Mouse (Mus musculus): Measurements from ENCODE around the gene Arhgap18. TPM values are rescaled to one million over a fixed set of nuclear protein-coding genes. Genes with fewer than 3 reads are reported as not detected.

Gene Arhgap18
- polyA plus RNA-seq, 1 experiment from 2014 or later = 19.6 TPM

DNA sequence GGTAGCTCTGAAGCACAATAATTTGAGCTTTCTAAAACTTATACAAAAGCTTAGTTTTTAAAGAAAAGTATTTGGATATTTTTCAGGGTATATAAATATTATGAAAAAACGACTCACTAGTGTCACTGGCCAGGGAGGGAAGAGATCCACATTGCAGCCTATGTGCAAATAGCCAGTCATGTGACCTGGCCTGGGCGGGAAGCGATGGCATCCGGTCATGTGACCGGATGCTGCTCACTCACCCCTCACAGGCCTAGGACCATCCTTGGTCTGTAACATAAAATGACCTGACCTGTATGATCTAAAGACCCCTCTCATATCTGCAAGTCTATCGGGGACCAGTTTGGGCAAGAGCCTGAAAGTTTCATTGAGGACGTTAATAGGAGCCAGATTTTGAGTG is 56.8 kb downstream of the Arhgap18 start:
- ATAC-seq (ENCODE audit: insufficient number of reproducible peaks, low FRiP score, low TSS enrichment, low read depth) = no peak
- Histone ChIP-seq H3K27ac (replicated peaks; ENCODE audit: low read depth, low read length) (no peak overlapping the region), H3K9ac (ENCODE audit: low read length) (no peak overlapping the region), H3K4me1 (ENCODE audit: control insufficient read depth, insufficient read depth, low read length) (no peaks in the 10 kb centered on the region), H3K9me3 (ENCODE audit: control insufficient read depth, low read length) (no peaks in the 10 kb centered on the region), H3K27me3 (ENCODE audit: control insufficient read depth, insufficient read depth, low read length) (no peaks in the 10 kb centered on the region), H3K4me3 (ENCODE audit: low read depth, low read length) (no peak overlapping the region), H3K4me2 (ENCODE audit: low read depth, severe bottlenecking) (no peak overlapping the region), H3K36me3 (ENCODE audit: control insufficient read depth, insufficient read depth, low read length) (no peaks in the 10 kb centered on the region)
- 88% methylated on average over 7 of the region's 7 CpGs for WGBS
- no peak for DNase-seq (ENCODE audit: low spot score)

DNA sequence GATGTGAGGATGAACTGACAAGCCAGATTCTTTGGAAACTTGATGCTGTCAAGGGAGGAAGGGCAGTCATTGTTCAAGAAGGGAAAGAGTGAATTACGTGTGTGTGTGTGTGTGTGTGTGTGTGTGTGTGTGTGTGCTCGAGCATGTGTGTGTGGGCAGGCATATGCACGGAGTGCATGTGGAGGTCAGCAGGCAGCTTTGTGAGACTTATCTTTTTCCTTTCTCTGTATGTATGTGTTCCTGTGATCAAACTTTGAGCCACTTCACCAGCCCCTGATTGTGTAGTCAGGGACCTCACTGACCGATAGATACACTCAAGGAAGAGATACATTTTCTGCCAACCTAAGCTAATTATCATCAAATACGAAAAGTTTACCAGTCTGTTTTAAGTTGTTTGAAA is 57.6 kb downstream of the Arhgap18 start:
- no peak for DNase-seq (ENCODE audit: low spot score)
- no peak overlapping the region for H3K4me3 ChIP-seq (ENCODE audit: low read depth, low read length)
- no peak overlapping the region for H3K4me2 ChIP-seq (ENCODE audit: low read depth, severe bottlenecking)
- H3K9ac ChIP-seq (ENCODE audit: low read length) = no peak overlapping the region
- no peaks in the 10 kb centered on the region for H3K27me3 ChIP-seq (ENCODE audit: control insufficient read depth, insufficient read depth, low read length)
- no peaks in the 10 kb centered on the region for H3K9me3 ChIP-seq (ENCODE audit: control insufficient read depth, low read length)
- no peak for ATAC-seq (ENCODE audit: insufficient number of reproducible peaks, low FRiP score, low TSS enrichment, low read depth)
- no peaks in the 10 kb centered on the region for H3K4me1 ChIP-seq (ENCODE audit: control insufficient read depth, insufficient read depth, low read length)
- H3K36me3 ChIP-seq (ENCODE audit: control insufficient read depth, insufficient read depth, low read length) = no peaks in the 10 kb centered on the region
- H3K27ac ChIP-seq (replicated peaks; ENCODE audit: low read depth, low read length) = no peak overlapping the region
- WGBS = 82% methylated on average over 5 of the region's 5 CpGs

DNA sequence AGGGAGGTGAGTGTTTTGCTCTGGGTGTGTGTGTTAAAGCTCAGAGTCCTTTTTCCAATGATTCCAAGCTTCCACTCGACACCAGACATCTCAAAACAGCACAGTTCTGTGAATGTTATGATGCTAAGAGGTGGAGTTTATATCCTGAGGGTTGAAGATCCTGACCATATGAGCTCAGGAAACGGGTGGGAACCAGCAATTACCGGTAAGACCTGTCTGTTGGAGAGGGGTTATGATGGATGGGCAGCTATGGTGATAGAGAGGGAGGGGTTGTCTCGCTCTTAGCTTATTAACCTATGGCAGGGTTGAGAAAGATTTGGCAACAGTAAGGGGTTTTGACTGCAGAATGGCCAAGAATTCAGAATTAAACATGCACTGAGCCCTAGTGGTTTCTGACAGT is 58.1 kb downstream of the Arhgap18 start:
- 69% methylated on average over 4 of the region's 4 CpGs for WGBS

DNA sequence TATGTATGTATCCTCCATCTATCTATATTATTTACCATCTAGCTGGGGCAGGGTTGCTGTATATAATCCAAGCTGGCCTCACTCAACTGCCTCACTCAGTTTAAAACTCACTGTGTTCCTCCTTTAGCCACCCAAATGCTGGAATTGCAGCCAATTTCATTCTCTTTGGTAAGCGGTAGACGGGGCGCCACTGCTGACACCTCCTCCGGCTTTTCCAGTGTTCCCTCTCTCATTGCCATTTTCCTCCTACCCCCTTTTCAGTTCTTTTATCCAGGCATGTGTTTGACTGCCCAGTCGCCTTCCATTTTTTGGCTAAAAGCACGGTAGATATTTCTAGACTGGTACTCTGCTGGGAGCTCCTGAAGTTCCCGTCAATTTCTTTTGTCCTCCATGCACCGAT is 62.4 kb downstream of the Arhgap18 start:
- no peak overlapping the region for H3K9ac ChIP-seq (ENCODE audit: low read length)
- H3K4me3 ChIP-seq (ENCODE audit: low read depth, low read length) = no peak overlapping the region
- H3K9me3 ChIP-seq (ENCODE audit: control insufficient read depth, low read length) = no peaks in the 10 kb centered on the region
- ATAC-seq (ENCODE audit: insufficient number of reproducible peaks, low FRiP score, low TSS enrichment, low read depth) = no peak
- no peaks in the 10 kb centered on the region for H3K27me3 ChIP-seq (ENCODE audit: control insufficient read depth, insufficient read depth, low read length)
- H3K36me3 ChIP-seq (ENCODE audit: control insufficient read depth, insufficient read depth, low read length) = no peaks in the 10 kb centered on the region
- H3K4me2 ChIP-seq (ENCODE audit: low read depth, severe bottlenecking) = no peak overlapping the region
- no peaks in the 10 kb centered on the region for H3K4me1 ChIP-seq (ENCODE audit: control insufficient read depth, insufficient read depth, low read length)
- H3K27ac ChIP-seq (replicated peaks; ENCODE audit: low read depth, low read length) = no peak overlapping the region
- DNase-seq (ENCODE audit: low spot score) = no peak
- WGBS = 96% methylated on average over 8 of the region's 8 CpGs

More for the DNA sequence above, 58.1 kb downstream of the Arhgap18 start:
- Histone ChIP-seq H3K36me3 (ENCODE audit: control insufficient read depth, insufficient read depth, low read length) (no peaks in the 10 kb centered on the region), H3K27me3 (ENCODE audit: control insufficient read depth, insufficient read depth, low read length) (no peaks in the 10 kb centered on the region), H3K4me3 (ENCODE audit: low read depth, low read length) (no peak overlapping the region), H3K4me1 (ENCODE audit: control insufficient read depth, insufficient read depth, low read length) (no peaks in the 10 kb centered on the region), H3K4me2 (ENCODE audit: low read depth, severe bottlenecking) (no peak overlapping the region), H3K27ac (replicated peaks; ENCODE audit: low read depth, low read length) (no peak overlapping the region), H3K9me3 (ENCODE audit: control insufficient read depth, low read length) (no peaks in the 10 kb centered on the region), H3K9ac (ENCODE audit: low read length) (no peak overlapping the region)
- no peak for DNase-seq (ENCODE audit: low spot score)
- ATAC-seq (ENCODE audit: insufficient number of reproducible peaks, low FRiP score, low TSS enrichment, low read depth) = no peak

DNA sequence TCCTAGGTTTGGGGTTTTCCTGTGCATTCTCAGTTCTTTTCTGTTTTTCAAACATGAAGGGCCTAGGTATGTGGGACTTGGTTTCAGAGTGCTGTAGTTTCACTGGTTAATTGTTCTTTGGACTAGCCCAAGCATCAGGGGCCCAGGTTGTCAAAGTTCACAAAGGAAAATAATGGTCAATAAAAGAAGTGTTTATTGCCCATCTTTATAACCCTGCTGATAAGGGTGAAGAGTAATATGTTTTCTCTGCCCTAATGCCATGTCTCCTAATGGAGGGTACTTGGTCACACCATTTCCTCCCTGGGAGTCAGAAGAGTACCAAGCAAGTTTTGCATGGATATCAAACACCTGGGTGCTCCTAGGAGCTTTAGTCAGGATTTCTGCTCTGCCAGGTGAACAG is 67.1 kb downstream of the Arhgap18 start:
- no peak for ATAC-seq (ENCODE audit: insufficient number of reproducible peaks, low FRiP score, low TSS enrichment, low read depth)
- Histone ChIP-seq H3K4me1 (ENCODE audit: control insufficient read depth, insufficient read depth, low read length) (no peaks in the 10 kb centered on the region), H3K4me3 (ENCODE audit: low read depth, low read length) (no peak overlapping the region), H3K36me3 (ENCODE audit: control insufficient read depth, insufficient read depth, low read length) (no peaks in the 10 kb centered on the region), H3K27me3 (ENCODE audit: control insufficient read depth, insufficient read depth, low read length) (no peaks in the 10 kb centered on the region), H3K9ac (ENCODE audit: low read length) (no peak overlapping the region), H3K27ac (replicated peaks; ENCODE audit: low read depth, low read length) (no peak overlapping the region), H3K4me2 (ENCODE audit: low read depth, severe bottlenecking) (no peak overlapping the region), H3K9me3 (ENCODE audit: control insufficient read depth, low read length) (no peaks in the 10 kb centered on the region)
- no peak for DNase-seq (ENCODE audit: low spot score)

DNA sequence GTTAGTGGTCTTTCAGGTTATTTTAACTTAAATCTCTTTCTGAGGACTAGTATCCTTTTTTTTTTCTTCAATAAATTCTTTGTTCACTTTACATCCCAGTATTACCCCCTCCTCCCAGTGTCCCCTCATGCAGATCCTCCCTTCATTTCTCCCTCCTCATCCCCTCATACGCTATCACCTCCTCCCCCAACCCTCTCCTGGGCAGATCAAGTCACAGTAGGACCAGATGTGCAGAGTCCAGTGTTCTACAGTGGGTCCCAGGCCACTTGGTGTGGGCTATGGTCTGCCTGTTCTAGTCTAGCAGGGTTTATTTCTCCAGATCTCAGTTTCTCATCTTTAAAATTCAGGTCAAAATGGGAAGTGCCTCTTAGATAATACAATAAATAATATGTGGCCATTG is 67.7 kb downstream of the Arhgap18 start:
- Histone ChIP-seq H3K9me3 (ENCODE audit: control insufficient read depth, low read length) (no peaks in the 10 kb centered on the region), H3K9ac (ENCODE audit: low read length) (no peak overlapping the region), H3K27ac (replicated peaks; ENCODE audit: low read depth, low read length) (no peak overlapping the region), H3K4me2 (ENCODE audit: low read depth, severe bottlenecking) (no peak overlapping the region), H3K36me3 (ENCODE audit: control insufficient read depth, insufficient read depth, low read length) (no peaks in the 10 kb centered on the region), H3K27me3 (ENCODE audit: control insufficient read depth, insufficient read depth, low read length) (no peaks in the 10 kb centered on the region), H3K4me1 (ENCODE audit: control insufficient read depth, insufficient read depth, low read length) (no peaks in the 10 kb centered on the region), H3K4me3 (ENCODE audit: low read depth, low read length) (no peak overlapping the region)
- ATAC-seq (ENCODE audit: insufficient number of reproducible peaks, low FRiP score, low TSS enrichment, low read depth) (no peak), DNase-seq (ENCODE audit: low spot score) (no peak)
- 54% methylated on average over 1 of the region's 1 CpGs for WGBS

DNA sequence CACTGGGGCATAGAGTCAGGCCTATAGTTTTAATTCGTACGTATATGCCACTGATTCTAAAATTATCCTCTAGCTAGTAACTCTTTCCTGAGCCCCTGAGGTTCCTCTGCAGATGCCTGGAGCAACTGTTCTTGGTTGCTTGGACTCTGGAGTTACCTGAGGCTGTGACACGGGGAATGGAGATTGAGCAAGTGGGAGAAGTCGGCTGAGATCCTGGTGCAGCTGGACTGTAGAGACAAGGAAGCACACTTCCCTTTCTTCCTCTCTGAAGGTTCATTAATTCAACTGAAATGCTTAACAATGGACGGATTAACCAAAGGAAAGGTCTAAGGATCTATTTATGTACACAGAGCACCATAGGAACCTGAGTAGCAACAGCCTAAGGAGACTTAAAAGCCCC is 70.8 kb downstream of the Arhgap18 start:
- no peaks in the 10 kb centered on the region for H3K27me3 ChIP-seq (ENCODE audit: control insufficient read depth, insufficient read depth, low read length)
- H3K27ac ChIP-seq (replicated peaks; ENCODE audit: low read depth, low read length) = no peak overlapping the region
- H3K4me3 ChIP-seq (ENCODE audit: low read depth, low read length) = no peak overlapping the region
- WGBS = 72% methylated on average over 5 of the region's 5 CpGs
- no peak overlapping the region for H3K9ac ChIP-seq (ENCODE audit: low read length)
- no peaks in the 10 kb centered on the region for H3K4me1 ChIP-seq (ENCODE audit: control insufficient read depth, insufficient read depth, low read length)
- H3K4me2 ChIP-seq (ENCODE audit: low read depth, severe bottlenecking) = no peak overlapping the region
- H3K9me3 ChIP-seq (ENCODE audit: control insufficient read depth, low read length) = no peaks in the 10 kb centered on the region
- ATAC-seq (ENCODE audit: insufficient number of reproducible peaks, low FRiP score, low TSS enrichment, low read depth) (no peak), DNase-seq (ENCODE audit: low spot score) (no peak)
- no peaks in the 10 kb centered on the region for H3K36me3 ChIP-seq (ENCODE audit: control insufficient read depth, insufficient read depth, low read length)

DNA sequence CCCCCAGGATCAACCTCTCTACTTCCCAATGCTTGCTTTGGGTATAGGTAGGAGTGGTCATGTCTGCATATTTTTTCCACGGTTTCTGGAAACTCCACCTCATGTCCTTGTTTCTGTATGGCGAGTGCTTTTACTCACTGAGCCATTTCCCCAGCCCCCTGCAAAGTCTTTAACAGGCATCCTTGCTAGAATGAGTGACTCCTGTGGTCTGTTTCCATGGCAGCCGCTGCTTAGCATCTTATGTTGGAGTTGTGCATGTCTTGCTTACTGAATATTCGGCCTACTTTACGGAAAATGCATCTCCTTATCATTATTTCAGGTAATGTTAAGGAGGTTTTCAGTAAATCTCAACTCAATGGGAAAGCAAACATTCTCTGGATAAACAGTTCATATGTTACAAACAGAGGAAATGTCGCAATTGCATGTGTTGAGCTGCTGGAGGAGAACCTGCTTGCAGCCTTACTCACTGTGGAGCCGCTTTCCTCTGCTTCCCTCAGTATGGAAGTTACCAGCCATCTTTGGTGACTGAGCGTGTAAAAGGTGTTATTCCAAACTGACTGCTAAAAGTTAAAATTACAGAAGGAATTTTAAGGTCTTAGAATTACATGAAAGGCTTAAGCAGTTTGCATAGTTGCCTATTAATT is 72.1 kb downstream of the Arhgap18 start:
- Histone ChIP-seq H3K27ac (replicated peaks; ENCODE audit: low read depth, low read length) (no peak overlapping the region), H3K4me3 (ENCODE audit: low read depth, low read length) (no peak overlapping the region), H3K9me3 (ENCODE audit: control insufficient read depth, low read length) (no peaks in the 10 kb centered on the region), H3K4me1 (ENCODE audit: control insufficient read depth, insufficient read depth, low read length) (no peaks in the 10 kb centered on the region), H3K9ac (ENCODE audit: low read length) (no peak overlapping the region), H3K36me3 (ENCODE audit: control insufficient read depth, insufficient read depth, low read length) (no peaks in the 10 kb centered on the region), H3K27me3 (ENCODE audit: control insufficient read depth, insufficient read depth, low read length) (no peaks in the 10 kb centered on the region), H3K4me2 (ENCODE audit: low read depth, severe bottlenecking) (no peak overlapping the region)
- WGBS = 81% methylated on average over 8 of the region's 8 CpGs
- ATAC-seq (ENCODE audit: insufficient number of reproducible peaks, low FRiP score, low TSS enrichment, low read depth) = no peak
- no peak for DNase-seq (ENCODE audit: low spot score)

DNA sequence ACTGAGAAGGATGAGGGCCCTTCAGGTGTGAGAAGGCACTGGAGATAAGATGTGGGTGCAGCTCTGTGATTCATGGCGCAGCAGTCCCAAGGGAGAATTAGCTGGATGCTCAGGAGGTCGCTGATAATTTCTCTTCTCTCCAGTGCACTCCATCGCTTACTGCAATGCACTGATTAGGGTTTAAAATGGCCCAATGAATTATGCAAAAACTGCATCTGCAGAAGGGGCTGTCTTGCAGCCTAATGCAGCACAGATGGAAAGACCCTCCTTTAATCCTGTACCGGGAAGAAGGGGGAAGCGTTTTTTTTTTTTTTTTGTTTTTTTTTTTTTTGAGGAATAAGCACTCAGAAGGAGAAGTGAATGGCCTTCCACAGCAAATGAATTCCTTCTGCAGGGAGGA is 74.1 kb downstream of the Arhgap18 start:
- Histone ChIP-seq H3K9ac (ENCODE audit: low read length) (no peak overlapping the region), H3K4me2 (ENCODE audit: low read depth, severe bottlenecking) (no peak overlapping the region), H3K27ac (replicated peaks; ENCODE audit: low read depth, low read length) (no peak overlapping the region), H3K4me1 (ENCODE audit: control insufficient read depth, insufficient read depth, low read length) (no peaks in the 10 kb centered on the region), H3K36me3 (ENCODE audit: control insufficient read depth, insufficient read depth, low read length) (no peaks in the 10 kb centered on the region), H3K9me3 (ENCODE audit: control insufficient read depth, low read length) (no peaks in the 10 kb centered on the region), H3K27me3 (ENCODE audit: control insufficient read depth, insufficient read depth, low read length) (no peaks in the 10 kb centered on the region), H3K4me3 (ENCODE audit: low read depth, low read length) (no peak overlapping the region)
- DNase-seq (ENCODE audit: low spot score) (no peak), ATAC-seq (ENCODE audit: insufficient number of reproducible peaks, low FRiP score, low TSS enrichment, low read depth) (no peak)
- whole genome bisulfite sequencing = 39% methylated on average over 5 of the region's 5 CpGs
